ENCODE assay signal across 8 mouse cellular contexts in the genomic region with DNA sequence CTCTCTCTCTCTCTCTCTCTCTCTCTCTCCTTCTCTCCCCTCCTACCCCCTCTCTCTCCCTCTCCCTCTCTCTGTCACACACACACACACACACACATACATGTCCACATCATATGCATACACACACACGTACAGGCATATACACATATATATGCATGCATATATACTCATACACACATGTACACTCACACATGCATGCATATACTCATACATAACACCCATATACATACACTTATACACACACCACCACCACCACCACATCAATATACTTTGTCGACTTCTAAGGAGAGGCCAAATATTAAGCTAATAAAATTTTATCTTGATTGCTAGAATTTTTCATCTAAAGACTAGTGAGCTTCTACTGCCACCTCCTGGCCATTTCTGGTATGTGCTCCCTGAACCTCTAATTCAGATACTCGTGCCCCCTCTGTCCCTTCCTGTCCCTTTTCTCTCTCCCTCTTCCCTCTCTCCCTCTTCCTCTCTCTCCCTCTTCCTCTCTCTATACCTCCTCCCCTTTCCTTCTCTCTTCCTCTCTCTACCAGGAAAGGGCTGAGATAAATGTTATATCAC. TPM values are rescaled to one million over a fixed set of nuclear protein-coding genes. Genes with fewer than 3 reads are reported as not detected.
A peak's percentile ranks its signal among the peaks of the same experiment; 100 is the strongest.
DNase-seq lines count a peak whose midpoint lies in the region; ATAC-seq and TF ChIP-seq lines count a peak whose summit lies in the region.
"Had no signal": no experiment of that assay in that cellular context is flagged by ENCODE, and none has a peak within 500 bp of the region (broad histone marks: within the 10 kb centered on the region; RNA-seq: fewer than 3 reads in every experiment).

No protein-coding gene starts in this region.

- no peak for ATAC-seq in hindbrain, postnatal 0 days
- ATAC-seq in liver, embryonic 14.5 days (ENCODE audit: insufficient read depth) = no peak

- no peaks in the 10 kb centered on the region for H3K4me1 ChIP-seq in hindbrain, postnatal 0 days (ENCODE audit: insufficient read depth, low read length)
- no peaks in the 10 kb centered on the region for H3K4me1 ChIP-seq in liver, embryonic 14.5 days (replicated peaks; ENCODE audit: control insufficient read depth in 2 of 2, insufficient read depth in 2 of 2, low read length in 1 of 2)
- H3K4me1 ChIP-seq: megakaryocyte, embryonic 14.5 days had no signal

- H3K9ac ChIP-seq in hindbrain, postnatal 0 days (replicated peaks; ENCODE audit: low read length) = no peak overlapping the region
- H3K9ac ChIP-seq in liver, embryonic 14.5 days (replicated peaks) = no peak overlapping the region

- H3K36me3 ChIP-seq in hindbrain, postnatal 0 days (ENCODE audit: insufficient read depth, low read length) = no peaks in the 10 kb centered on the region
- no peaks in the 10 kb centered on the region for H3K36me3 ChIP-seq in liver, embryonic 14.5 days (replicated peaks; ENCODE audit: control insufficient read depth, insufficient read depth, low read depth)

- TF ChIP-seq EP300 in liver, embryonic 14.5 days (IDR thresholded peaks at IDR 0.05; ENCODE audit: low read depth) = no peak

- no peak overlapping the region for H3K27ac ChIP-seq in hindbrain, postnatal 0 days
- H3K27ac ChIP-seq in liver, embryonic 14.5 days = no peak overlapping the region

- H3K4me2 ChIP-seq in hindbrain, postnatal 0 days (ENCODE audit: low read depth, low read length) = no peak overlapping the region
- H3K4me2 ChIP-seq in liver, embryonic 14.5 days (ENCODE audit: low read depth) = no peak overlapping the region

- TF ChIP-seq CTCF in hindbrain, postnatal 0 days (IDR thresholded peaks at IDR 0.05; ENCODE audit: low read depth) = peak; percentile 88
- TF ChIP-seq CTCF in liver, embryonic 14.5 days (IDR thresholded peaks at IDR 0.05; ENCODE audit: low read depth) = peak; percentile 68

- 28% methylated on average over 3 of the region's 3 CpGs for WGBS in hindbrain, postnatal 0 days
- WGBS in liver, embryonic 14.5 days (ENCODE audit: insufficient replicate concordance) = 27% methylated on average over 3 of the region's 3 CpGs

- no peak overlapping the region for H3K4me3 ChIP-seq in hindbrain, postnatal 0 days (ENCODE audit: low read length)
- H3K4me3 ChIP-seq in liver, embryonic 14.5 days (ENCODE audit: insufficient read depth in 1 of 2, low read depth in 2 of 2, low read length in 2 of 2) = no peak overlapping the region
- H3K4me3 ChIP-seq: megakaryocyte, embryonic 14.5 days had no signal

- peak; percentile 32 for DNase-seq in ovary, postnatal 10 days (ENCODE audit: low spot score)
- no peak for DNase-seq in ovary, adult 18-20 months (ENCODE audit: low spot score)
- peak; percentile 65 for DNase-seq in adipocyte (ENCODE audit: low spot score)
- peak; percentile 60 to 77 for DNase-seq in cerebellum, postnatal 36 days
- DNase-seq in hindbrain, postnatal 0 days (ENCODE audit: low spot score) = peak; percentile 82
- DNase-seq in liver, embryonic 14.5 days (ENCODE audit: low read depth in 3 of 3, low spot score in 3 of 3) = peak in 1 of 3 experiments; percentile 3
- peak; percentile 23 for DNase-seq in retina, adult 2 months (ENCODE audit: low read depth, low spot score)

- no peaks in the 10 kb centered on the region for H3K27me3 ChIP-seq in hindbrain, postnatal 0 days (ENCODE audit: insufficient read depth, low read length)
- H3K27me3 ChIP-seq in liver, embryonic 14.5 days (ENCODE audit: control insufficient read depth, insufficient read depth, low read length) = no peaks in the 10 kb centered on the region

- H3K9me3 ChIP-seq in hindbrain, postnatal 0 days (ENCODE audit: low read length) = no peaks in the 10 kb centered on the region
- no peaks in the 10 kb centered on the region for H3K9me3 ChIP-seq in liver, embryonic 14.5 days (ENCODE audit: control insufficient read depth, low read length)
- H3K9me3 ChIP-seq: megakaryocyte, embryonic 14.5 days had no signal

RNA-seq across cellular contexts. Expression of gene Hhat, which starts 59.2 kb away (rescaled TPM):
- 5.4 and 6.9 TPM in 2 replicates for total RNA-seq in hindbrain, postnatal 0 days (2014; rRNA removed)
- 3.5 and 3.7 TPM in 2 replicates for polyA plus RNA-seq in hindbrain, postnatal 0 days (2015; fragmentation: Nextera tagmentation; extraction: Ambion mirVana)
- 0.53 and 0.73 TPM in 2 replicates for polyA plus RNA-seq in liver, embryonic 14.5 days (2012; rRNA removed)
- polyA plus RNA-seq in liver, embryonic 14.5 days (2014; fragmentation: Nextera tagmentation; extraction: Ambion mirVana) = 0.54 and 1.4 TPM in 2 replicates
